Mouse (Mus musculus) adrenal gland, adult (tissue): ENCODE data around the gene Tmem8.

Source experiments
- DNase-seq, 2 experiments: peaks; one replicate each; pipeline ENCODE4 v3.0.0; 2022 to 2023; ENCODE audit warnings: low spot score in 1 of 2; ENCODE audit not compliant: inconsistent age in 2 of 2

Tmem8 gene

GRCm38 (mm10) chr17:26138901-26139381 lies 25.8 kb downstream of the Tmem8 start:
- DNase-seq, result no peak

DNA sequence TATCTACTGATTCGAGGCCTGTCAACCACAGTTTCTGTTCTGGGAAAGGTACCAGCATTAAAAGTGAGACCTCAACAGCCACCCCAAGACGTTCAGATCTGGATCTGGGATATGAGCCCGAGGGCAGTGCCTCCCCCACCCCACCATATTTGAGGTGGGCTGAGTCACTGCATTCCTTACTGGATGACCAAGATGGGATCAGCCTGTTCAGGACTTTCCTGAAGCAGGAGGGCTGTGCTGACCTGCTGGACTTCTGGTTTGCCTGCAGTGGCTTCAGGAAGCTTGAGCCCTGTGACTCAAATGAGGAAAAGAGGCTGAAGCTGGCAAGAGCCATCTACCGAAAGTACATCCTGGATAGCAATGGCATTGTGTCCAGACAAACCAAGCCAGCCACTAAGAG lies 29.7 kb downstream of the Tmem8 start:
- DNase-seq, result peak in 1 of 2 experiments; percentile 23

DNA sequence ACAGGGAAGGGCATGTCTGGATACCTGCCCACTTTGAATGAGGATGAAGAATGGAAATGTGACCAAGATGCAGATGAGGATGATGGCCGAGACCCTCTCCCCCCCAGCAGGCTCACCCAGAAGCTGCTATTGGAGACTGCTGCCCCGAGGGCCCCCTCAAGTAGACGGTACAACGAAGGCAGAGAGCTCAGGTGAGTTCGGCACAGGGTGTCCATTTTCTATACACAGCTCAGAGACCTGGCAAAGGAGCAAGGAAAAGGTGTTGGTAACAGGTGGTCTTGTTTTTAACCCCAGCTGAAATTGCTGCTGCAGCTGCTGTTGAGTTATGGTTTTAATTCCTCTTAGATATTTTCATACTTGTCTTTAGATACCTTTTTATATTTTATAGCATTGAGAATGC lies 30.3 kb downstream of the Tmem8 start:
- DNase-seq, result no peak

DNA sequence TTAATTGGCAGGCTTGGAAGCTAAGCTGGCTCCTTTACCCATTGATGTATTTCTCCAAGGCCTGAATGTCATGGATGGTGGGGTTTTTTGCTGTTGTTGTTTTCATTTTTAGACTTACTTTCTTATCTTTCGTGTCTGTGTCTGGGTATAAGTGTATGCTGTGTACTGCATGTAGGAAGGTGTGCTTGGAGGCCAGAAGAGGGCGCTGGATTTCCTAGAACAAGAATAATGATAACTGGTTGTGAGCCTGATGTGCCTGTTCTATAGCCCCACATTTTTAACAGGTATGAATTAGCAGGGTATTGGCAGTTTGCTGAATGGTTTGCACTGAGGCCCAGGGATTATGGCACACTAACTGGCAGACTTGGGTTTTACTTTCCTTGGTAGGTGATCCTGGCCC lies 36.0 kb downstream of the Tmem8 start:
- DNase-seq, result no peak

DNA sequence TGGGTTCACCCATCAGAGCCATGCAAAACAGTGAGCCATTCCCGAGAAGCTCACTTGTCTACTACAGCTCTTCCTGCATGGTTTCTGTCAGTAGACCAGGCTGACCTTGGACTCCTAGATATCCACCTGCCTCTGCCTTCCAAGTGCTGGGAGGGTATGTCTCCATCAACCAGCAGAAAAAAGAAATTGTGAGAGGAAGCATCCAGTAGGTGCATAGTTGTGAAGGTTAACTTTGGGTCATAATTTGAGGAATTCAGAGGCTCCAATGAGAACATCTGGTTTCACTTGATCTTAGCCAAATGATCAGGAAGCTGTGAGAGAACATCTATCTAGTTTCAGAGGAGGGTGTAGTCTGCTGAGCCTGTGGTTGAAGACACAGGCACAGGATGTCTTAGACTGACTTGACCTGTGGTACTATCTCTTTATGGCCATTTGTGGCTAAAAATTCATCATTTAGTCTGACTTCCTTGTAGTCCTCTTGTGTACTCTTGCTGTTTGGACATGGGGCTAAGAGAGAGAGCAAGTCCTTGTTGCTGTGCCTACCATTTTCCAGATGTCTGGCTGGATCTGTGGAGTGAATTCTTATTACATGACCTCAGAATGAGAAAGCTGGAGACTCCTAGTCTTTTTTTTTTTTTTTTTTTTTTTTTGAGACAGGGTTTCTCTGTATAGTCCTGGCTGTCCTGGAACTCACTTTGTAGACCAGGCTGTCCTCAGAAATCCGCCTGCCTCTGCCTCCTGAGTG lies 39.0 kb downstream of the Tmem8 start:
- DNase-seq, result no peak

DNA sequence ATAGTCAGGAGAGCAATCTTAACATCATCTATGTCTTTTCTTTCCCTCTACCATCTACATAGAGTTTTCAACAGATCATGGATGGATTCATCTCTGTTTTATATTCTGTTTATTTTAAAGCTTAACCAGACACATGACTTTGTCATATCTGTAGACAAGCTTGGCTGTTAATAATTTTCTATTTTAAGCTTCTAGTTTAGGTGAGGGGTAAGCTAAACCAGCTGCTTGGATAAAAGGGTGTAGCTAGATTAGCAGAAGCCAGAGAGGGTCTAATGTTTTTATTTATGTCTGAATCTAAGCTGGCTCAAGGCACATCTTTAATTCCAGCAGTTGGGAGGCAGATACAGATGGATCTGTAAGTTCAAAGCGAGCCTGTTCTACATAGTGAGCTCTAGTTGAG lies 49.6 kb downstream of the Tmem8 start:
- DNase-seq, result no peak

DNA sequence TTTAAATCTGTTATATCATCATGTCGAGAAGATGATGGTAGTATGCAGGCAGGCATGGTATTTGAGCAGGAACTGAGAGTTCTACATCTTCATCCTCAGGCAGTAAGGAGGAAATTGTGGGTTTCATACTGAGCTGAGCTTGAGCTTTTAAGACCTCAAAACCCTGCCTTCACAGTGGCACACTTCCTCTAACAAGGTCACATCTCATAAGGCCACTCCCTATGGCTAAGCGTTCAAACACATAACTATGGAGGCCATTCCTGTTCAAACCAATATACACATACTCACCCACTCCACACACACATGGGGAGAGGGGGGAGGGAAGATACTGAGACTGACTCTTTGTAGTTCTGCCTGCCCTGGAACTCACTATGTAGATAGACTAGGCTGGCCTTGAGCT lies 54.9 kb downstream of the Tmem8 start:
- DNase-seq, result peak in 1 of 2 experiments; percentile 60
